Mouse (Mus musculus): ENCODE measurements around the gene Gm26741. TPM values are rescaled to one million over a fixed set of nuclear protein-coding genes. Genes with fewer than 3 reads are reported as not detected.

The Gm26741 gene
- not detected for total RNA-seq (2023)

DNA sequence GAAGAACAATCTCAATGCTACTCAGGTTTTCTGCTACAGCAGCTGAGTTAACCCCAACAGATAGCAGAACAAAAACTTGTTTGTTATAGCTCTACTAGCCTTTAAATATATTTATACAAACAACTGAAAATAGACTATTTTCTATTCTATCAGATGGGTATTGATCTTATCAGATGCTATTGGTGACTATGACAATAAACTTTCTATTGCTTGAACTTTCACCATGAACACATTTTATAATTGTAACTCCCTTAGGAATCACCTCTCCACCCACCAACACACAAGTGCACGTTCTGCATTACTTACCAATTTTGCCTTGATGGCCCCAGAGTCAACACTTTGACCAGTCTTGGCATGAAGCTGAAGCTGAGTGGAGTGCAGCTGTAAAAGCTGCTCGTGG, at the start of gene Gm26741:
TSS of gene Gm26741 (plus strand) at position 301 of the 400 bp plus-strand sequence.

DNA sequence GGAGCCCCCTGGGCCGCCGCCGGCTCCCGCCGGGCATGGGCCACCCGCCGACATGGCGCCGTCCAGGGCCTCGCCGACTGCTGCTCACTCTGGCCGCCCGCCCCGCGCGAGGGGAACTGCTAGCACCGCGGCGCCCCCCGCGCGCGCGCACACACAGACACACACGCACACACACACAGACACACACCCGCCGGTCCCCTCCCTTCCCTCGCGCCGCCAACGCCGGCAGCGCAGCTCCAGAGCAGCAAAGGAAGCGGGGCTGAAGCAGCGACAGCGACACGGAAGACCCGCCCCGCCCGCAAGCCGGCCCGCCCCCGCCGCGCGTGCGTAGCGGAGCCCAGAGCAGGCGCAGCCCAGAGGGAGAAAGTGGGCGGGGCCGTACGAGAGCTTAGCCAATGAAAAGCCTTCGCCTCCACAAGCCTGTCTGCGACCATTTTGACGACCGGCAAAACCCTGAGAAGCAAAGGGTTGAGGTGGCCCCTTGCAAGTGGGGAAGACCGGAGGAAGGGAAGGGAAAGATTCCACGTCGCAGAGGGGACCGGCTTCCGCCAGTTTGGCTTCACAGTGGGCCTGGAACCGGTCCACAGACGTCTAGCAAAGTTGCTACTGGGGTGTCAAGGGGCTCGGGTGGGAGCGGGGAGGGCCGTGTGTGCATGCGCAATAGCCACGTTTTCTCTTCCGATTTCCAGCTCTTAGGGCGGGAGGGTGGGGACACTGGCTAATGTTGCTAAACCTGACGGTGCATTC, 23.5 kb downstream of the Gm26741 start, which contains the start of gene Gopc:
TSS of gene Gopc (minus strand) at position 280 of the 747 bp plus-strand sequence.

DNA sequence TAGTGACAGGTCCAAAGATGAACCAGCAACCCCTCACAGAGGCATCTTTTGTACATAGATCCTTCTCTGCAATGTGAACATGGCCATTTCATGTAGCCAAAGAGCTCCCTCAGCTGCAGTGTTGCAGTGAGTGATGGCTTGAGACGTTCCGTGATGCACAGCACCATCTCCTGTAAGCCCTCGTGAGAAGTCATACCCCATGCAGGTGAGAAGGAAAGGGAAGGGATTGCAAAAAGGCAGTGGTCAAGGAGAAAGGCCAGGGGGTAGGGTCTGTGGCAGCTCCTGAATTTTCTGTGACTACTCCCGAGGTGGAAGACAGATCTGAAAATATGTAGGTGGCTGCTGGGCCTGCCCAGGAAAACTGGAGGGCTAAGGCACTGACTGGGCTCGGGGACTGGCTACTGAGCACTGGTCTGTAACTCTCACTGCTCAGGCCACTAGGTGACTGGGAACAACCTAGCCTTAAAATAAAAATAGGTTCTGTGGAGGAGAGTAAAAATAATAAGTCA, 30.4 kb downstream of the Gm26741 start, which contains the start of gene Nepn:
TSS of gene Nepn (plus strand) at position 51 of the 509 bp plus-strand sequence.

Other genes with a start within 250 kb of the Gm26741 start
- gene Ros1, start 163.5 kb upstream of the Gm26741 start, total RNA-seq (2023): not detected
- 1 to 10 TPM; 3.7 to 4.2 TPM for gene Dcbld1, start 125.1 kb upstream of the Gm26741 start, total RNA-seq (2023)
- gene Gopc, start 23.4 kb downstream of the Gm26741 start, total RNA-seq (2023): 10 to 100 TPM; 38.8 to 39.2 TPM
- gene Nepn, start 30.2 kb downstream of the Gm26741 start, total RNA-seq (2023): not detected
- gene Nus1, start 58.8 kb downstream of the Gm26741 start, total RNA-seq (2023): 10 to 100 TPM; 34.8 to 42.5 TPM

Data from B cell, adult 67 days (primary cell).